Mouse (Mus musculus) 416B (cell line): ENCODE results near the gene Brd9.
A peak's percentile ranks its signal among the peaks of the same experiment; 100 is the strongest.

Experiments
- DNase-seq: peaks from one replicate; pipeline ENCODE4 v3.0.0; 2011; ENCODE audit warnings: low read depth

The Brd9 gene

GRCm38 (mm10) chr13:73937321-73938176 is at the start of gene Brd9, which contains the start of gene Trip13:
Brd9 (plus strand) TSS chr13:73937811.
Trip13 (minus strand) TSS chr13:73937784.
- peak; percentile 96 for DNase-seq

- no peak for DNase-seq
These were observed 45.0 kb upstream of the Brd9 start for GRCm38 (mm10) chr13:73892493-73893178.

- DNase-seq: peak; percentile 28
These were observed 40.0 kb upstream of the Brd9 start for GRCm38 (mm10) chr13:73897561-73897960.

- DNase-seq: no peak
These were observed 30.5 kb upstream of the Brd9 start for GRCm38 (mm10) chr13:73907136-73907535.

GRCm38 (mm10) chr13:73907683-73908412 is 29.8 kb upstream of the Brd9 start:
- DNase-seq: peak; percentile 58

- no peak for DNase-seq
These were observed 24.5 kb upstream of the Brd9 start for GRCm38 (mm10) chr13:73913066-73913465.

- DNase-seq: no peak
These were observed 5.4 kb upstream of the Brd9 start for GRCm38 (mm10) chr13:73932201-73932600.

- peak; percentile 46 for DNase-seq
These were observed 682 bp upstream of the Brd9 start for GRCm38 (mm10) chr13:73936938-73937320.

GRCm38 (mm10) chr13:73938177-73938560 is 558 bp downstream of the Brd9 start:
- DNase-seq: no peak

GRCm38 (mm10) chr13:73939101-73939500 is 1.5 kb downstream of the Brd9 start:
- DNase-seq: no peak

- DNase-seq: no peak
These were observed 7.0 kb downstream of the Brd9 start for GRCm38 (mm10) chr13:73944606-73945005.

GRCm38 (mm10) chr13:73953551-73954130 is 16.0 kb downstream of the Brd9 start:
- no peak for DNase-seq

- no peak for DNase-seq
These were observed 17.1 kb downstream of the Brd9 start for GRCm38 (mm10) chr13:73954666-73955065.

- DNase-seq: peak; percentile 81
These were observed 17.9 kb downstream of the Brd9 start for GRCm38 (mm10) chr13:73955531-73955930.

- no peak for DNase-seq
These were observed 22.6 kb downstream of the Brd9 start for GRCm38 (mm10) chr13:73960117-73960652.

- no peak for DNase-seq
These were observed 23.6 kb downstream of the Brd9 start for GRCm38 (mm10) chr13:73961177-73961576.

- DNase-seq: no peak
These were observed 25.9 kb downstream of the Brd9 start, which contains the start of gene Zdhhc11 for GRCm38 (mm10) chr13:73963551-73963950. Zdhhc11 (plus strand) TSS chr13:73963851.

GRCm38 (mm10) chr13:73970545-73971448 is 33.2 kb downstream of the Brd9 start:
- DNase-seq: peak; percentile 57

- no peak for DNase-seq
These were observed 36.9 kb downstream of the Brd9 start for GRCm38 (mm10) chr13:73974523-73974922.

GRCm38 (mm10) chr13:73976935-73977334 is 39.3 kb downstream of the Brd9 start:
- DNase-seq: no peak

GRCm38 (mm10) chr13:73990325-73990724 is 52.7 kb downstream of the Brd9 start:
- no peak for DNase-seq
